Mouse (Mus musculus) cerebellum, adult 11-12 months (tissue): ENCODE data around the gene Rabggtb.
A peak's percentile ranks its signal among the peaks of the same experiment; 100 is the strongest.

ENCODE experiments used
- DNase-seq: peaks from one replicate; pipeline ENCODE4 v3.0.0; 2022

Rabggtb gene

DNA sequence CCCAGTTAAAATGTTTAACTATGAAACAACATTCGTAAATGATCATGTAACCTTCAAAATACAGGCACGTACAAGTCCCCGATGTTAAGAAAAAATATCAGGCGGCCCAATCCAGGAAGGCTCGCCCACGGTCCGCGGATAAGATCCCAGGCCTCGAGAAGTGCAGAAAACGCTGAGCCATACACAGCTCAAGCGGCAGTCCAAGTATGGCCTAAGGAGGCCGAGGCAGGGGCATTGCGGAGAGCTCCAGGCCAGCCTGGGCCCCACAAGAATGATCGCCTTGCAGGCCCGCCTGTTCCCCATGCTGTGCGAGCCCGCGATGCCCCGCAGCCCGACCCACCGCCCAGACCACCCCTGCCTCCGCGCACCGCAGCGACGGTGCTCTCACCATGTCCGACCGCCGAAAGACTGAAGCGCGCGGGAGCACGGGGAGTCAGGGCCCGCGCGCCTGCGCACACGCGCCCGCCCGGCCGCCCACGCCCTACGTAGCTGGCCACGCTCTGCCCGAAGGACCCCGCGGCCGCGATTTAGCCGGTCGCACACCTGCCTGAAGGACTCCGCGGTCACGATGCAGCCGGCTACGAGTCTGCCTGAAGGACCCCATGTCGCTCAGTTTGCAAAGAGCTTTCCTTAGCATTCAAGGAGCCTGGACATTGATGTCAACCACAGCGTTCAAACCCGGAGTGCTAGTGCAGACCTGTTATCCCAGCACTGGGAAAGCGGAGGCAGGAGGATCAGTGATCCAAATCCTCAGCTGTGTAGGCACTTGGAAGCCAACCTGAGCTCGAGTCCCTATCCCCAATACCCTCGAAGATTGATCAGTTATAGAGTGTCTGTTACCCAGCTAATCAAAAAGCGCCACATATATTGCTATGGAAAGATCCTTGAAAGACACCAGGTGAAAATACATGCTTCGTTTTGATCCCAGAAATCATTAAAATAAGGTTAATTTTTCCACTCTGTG, at the start of gene Rabggtb:
Rabggtb (minus strand) TSS at position 464 of the 964 bp plus-strand sequence.
- DNase-seq = peak; percentile 96

DNA sequence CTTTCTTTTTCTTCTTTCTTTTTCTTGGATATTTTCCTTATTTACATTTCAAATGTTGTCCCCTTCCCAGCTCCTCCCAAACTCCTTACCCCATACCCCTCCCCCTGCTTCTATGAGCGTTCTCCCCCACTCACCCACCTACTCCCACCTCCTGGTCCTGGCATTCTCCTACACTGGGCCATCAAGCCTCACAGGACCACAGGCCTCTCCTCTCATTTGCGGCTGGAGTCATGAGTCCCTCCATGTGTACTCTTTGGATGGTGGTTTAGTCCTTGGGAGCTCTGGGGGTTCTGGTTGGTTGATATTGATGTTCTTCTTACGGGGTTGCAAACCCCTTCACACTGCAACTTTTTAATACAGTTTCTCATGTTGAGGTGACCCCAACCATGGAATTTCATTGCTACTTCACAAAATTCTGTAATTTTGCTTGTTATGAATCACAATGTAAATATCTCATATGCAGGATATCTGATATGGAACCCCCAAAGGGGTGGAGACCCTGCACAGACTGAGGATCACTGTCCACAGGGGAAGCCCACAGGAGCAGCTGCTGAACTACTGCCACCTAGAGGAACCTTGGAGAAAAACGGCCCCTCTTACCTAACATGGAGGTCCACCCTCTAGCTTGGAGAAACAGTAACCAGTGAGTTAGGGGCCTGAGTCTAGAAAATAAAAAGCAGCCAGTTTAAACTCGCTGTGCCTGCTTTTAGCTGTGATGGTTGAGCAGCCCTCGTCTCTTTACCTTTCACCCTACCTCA, 49.0 kb upstream of the Rabggtb start:
- no peak for DNase-seq

DNA sequence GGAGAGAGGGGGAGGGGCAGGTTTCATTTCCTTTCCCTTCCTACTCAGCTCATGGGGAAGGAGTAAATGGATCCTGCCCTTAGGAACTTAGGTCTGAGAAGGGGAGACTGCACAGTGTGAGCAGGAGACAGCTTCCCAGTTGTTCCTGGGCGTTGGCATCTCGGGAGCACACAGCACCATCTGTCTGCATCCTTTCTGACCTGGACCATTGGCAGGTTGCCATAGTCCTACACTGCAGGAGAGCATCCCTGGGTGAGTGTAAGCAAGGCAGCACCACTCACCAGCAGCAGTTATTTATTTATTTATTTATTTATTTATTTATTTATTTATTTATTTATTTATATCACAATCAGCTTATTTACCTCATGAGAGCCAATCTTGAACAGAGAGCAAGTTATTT, 48.1 kb upstream of the Rabggtb start:
- DNase-seq = peak; percentile 13

DNA sequence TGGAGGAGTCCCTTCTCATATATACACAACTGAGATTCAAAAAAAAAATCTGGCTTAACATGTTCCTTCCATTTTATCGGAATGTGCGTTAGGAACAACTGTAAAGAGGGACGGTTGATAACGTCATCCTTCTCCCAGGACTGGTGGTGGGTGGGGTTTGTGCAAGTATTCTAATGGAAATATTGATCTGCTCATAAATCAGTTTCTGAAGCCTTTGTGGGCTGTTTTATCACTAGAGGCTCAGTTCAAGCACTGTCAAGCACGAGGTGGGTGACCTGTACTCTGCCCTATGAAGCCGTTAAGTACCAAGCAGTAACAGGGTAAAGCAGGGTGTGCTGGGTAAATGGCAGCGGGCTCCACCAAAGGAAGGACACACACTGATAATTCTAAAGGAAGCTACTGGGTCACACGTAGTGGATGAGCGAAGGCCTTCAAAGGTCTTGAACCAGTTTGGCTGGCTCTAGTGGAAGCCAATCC, 47.0 kb upstream of the Rabggtb start:
- no peak for DNase-seq

DNA sequence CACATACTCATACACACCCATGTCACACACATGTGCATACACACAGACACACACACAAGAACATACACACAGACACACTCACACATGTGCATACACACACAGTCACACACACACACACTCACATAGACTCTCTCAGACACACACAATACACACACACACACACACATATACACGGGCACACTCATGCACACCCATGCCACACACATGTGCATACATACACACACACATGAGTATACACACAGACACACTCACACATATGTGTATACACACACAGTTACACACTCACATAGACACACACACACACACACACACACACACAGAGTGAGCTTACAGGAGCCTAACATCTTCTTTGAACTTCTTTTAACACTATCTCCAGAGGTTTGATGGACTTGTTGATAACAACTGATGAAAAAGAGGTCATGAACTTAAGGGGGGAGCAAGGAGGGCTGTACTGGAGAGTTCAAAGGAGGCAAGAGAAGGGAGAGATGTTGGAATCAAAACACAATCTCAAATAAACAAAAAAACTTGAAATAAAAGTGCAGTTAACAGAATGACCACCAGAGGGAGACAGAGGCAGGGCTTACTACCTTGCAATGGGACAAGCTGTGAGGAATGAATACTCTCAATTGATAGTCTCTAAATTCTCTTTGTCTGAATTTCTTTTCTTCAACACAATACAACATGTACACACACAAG, 46.4 kb upstream of the Rabggtb start:
- DNase-seq = no peak

DNA sequence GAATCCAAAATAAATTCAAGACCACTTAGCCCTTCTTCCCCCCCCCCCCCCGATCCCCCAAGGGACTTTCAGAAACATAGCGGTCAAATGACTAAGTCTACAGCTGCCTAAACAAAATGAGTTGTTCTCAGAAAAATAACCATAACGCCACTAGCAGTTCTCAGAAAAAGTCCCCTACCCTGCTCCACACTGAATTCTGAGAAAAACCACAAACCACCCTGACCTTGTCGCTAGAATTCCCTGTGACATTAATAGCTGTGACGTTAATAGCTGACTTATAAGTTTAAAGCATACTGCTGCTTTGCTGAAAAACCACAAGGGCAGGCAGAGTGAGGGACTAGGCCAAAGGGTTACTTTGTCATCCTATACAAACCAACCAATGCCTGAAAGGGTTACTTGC, 45.1 kb upstream of the Rabggtb start:
- no peak for DNase-seq

DNA sequence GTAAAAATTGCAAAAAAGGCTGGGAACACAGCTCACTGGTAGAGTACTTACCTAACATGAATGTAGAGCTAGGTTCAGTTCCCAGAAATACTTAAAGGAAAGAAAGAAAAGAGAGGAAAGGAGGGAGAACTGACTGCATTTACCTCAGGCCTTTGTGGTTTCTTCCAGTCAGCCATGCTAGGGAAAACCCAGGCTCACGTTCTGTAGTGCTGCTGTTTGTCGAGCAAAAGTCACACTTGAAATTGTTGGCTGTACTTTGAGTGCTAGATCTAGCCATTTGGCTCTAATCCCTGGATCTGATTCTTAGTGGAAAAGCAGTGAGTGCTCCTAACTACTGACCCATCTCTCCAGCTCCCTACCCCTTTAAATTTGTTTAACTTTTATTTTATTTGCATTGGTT, 35.4 kb upstream of the Rabggtb start:
- no peak for DNase-seq

DNA sequence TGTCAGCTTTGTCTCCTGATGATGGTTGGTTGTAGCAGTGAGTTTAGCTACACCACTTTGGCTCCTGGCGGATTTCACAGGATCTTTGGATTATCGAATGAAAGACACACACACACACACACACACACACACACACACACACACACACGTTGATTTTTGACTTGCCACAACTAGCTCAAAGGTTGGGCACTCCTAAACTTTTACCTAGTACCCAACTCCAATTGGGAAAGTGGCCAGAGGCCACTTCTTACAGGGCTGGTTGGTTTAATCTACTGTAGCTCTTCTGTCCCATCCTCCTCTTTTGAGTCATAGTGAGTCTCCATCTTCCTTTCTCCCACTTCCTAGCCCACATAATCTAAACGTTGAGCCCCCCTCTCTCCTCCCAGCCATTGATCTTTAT, 34.5 kb upstream of the Rabggtb start:
- no peak for DNase-seq

DNA sequence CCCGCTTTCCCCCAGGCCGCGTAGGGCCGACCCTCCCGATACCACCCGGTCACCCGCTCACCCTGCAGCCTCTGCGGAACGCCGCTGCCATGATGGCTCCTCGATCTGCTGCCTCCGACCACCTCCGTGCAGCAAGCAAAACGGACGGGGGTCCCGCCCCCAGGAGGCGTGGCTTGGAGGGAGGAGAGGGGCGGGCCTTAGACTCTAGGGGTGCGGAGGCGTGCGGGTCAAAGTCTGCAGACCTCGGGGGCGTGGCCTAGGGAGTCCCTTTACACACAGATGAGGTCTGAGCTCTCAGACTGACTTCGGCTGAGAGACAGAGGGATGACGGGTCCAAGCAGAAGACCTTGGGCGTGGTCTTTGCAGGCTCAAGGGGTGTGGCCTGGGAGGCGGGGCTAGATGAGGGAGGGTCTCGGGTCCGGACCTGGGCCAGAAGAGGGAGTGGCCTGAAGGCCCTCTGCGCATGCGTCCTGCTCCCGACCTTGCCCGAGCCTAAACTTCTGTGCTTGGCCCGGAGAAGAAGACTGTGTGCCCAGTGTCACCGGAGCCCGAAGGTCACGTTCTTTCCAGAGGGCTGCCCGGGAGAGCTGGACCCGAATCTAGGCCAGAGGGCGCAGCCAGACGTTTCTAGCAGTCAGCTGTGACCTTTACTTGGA, 31.7 kb upstream of the Rabggtb start, which contains the start of gene Acadm:
Acadm (minus strand) TSS at position 298 of the 656 bp plus-strand sequence.
- DNase-seq = peak; percentile 98

DNA sequence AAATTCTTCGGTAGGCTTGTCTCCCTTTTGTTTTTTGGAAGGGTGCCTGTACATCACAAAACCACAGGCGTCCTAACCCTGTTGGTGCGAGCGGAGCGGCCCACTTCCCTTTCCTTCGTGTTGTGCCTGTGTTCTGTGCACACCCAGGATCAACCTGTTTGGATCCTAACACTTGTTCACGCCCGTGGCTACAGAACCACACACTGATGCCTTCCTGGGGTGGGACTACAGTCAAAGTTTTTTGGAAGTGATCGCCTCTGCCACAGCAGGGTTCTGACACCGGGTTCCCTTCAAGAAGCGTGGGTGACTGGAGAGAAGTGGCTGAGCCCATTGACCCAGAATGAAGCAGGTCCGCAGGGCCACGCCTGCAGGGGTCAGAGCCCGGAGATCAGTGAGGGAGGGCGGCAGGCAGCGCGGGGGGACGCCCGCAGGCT, 31.1 kb upstream of the Rabggtb start:
- DNase-seq = no peak

DNA sequence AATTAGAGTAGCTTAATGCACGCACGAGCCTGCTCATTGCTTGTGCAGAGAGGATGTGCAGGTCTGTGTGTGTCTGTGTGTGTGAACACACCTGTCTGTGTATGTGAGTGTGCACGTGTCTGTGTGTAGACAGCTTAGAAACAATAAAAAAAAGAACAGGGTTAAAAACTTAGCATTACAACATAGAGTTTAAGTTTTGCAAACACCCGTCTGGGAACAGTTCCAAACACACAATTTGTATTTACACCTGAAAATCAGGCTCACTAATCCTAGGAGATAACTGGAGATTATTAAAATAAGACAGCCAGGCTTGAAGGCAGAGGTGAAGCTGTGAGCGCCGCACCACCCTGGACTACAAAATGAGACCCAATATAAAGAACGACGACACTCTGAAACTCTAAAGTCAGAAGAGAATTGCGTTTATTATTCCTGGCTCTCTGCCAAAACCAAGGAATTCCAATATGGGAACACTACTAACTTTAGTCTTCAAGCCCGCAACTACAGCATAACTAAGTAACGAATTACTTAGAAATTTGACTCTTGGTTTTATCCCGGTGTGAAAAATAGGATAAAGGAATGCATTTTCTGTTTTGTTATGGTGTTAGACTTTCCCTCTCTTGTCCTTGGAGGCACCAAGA, 30.3 kb upstream of the Rabggtb start:
- no peak for DNase-seq

DNA sequence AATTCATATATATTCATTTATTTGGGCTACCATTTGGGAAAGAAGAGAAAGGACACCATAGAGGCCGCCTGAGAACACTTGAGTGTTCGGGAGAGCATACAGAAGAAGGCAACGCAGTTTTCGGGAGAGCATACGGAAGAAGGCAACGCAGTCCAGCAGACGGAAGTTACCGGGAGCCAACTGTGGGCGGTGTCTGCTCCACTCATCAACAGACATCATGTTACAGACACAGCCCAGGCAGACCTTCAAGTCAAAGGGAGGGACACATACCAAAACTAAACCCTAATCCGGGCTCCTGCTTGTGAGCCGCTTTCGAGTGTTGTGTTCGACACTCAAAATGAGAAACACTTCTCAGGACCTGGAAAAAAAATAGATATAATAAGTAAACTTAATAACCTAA, 28.8 kb upstream of the Rabggtb start:
- DNase-seq = no peak

DNA sequence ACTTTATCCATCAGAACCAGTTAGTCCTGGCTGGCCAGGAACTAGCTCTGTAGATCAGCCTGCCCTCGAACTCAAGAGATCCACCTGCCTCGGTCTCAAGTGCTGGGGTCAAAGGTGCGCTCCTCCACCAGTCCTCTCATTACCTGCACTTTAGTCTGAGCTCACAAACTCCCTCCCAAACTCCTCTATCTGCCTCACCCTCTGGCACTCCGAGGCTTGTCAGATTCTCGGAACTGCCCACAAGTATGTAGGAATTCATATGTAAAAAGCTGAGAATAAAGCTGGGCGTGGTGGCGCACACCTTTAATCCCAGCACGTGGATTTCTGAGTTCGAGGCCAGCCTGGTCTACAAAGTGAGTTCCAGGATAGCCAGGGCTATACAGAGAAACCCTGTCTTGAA, 27.7 kb upstream of the Rabggtb start:
- no peak for DNase-seq

DNA sequence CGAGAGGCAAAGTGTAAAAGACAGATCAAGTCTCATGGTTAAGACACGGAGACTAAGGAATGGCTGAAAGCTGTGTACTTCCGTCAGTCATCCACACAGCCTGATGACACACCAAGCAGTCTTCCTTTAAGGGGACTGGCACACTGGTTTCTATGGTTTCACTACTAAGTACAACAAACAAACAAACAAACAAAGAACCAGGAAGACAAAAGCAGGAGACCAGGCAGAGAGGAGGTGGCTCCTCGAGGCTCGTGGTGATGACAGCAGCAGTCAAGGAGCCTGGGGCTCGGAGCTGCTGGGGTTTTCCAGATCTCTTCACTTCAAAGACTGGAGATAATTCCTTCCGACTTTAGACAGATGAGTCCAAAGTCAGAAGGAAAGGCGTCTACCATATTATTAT, 27.2 kb upstream of the Rabggtb start:
- DNase-seq = no peak

DNA sequence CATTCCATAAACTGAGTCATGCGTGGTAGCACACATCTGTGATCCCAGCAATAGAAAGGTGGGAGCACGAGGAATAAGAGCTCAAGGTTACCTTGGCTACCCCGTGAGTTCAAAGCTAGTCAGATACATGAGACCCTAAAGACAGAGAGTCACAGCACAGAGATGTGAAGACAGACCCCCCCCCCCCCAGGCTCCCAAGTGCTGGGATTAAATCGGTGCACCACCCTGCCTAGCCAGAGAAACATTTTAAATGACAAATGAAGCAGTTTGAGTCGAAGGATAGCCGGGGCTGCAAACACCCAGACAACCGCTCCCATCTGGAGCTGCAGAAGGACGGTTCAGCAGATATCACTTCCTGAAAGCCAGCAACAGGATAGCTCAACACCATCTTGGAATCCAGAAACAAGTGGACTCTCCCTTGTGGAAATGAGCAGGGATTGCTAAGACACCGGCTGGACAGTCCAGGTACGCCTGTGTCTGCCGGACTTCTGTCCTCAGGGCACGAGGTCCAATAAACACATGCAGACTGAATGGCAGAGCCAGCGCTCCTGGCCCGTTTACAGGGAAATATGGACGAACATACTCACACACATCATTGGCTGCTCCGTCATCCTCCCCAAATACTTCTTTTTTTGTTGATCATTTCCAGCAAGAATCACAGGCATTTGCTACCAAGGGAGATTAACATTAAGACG, 24.5 kb upstream of the Rabggtb start:
- DNase-seq = no peak

DNA sequence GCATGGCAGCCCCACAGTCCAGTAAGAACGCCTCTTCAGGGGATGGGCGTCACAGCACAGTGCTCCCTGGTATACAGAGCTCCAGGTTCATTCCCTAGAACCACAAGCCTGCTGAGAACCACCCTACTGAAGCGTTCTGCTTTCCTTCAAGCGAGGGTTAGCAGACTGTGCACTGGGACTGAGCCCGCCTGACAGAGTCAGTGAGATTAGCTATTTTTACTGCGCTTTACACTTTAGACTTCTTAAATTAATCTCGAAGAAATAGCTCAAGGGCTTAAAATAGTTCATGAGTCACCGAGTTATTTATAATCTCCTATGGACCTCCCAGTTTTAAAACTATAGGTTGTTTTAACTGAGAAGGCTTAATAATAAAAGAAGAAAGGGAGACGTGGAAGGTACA, 23.1 kb upstream of the Rabggtb start:
- no peak for DNase-seq

DNA sequence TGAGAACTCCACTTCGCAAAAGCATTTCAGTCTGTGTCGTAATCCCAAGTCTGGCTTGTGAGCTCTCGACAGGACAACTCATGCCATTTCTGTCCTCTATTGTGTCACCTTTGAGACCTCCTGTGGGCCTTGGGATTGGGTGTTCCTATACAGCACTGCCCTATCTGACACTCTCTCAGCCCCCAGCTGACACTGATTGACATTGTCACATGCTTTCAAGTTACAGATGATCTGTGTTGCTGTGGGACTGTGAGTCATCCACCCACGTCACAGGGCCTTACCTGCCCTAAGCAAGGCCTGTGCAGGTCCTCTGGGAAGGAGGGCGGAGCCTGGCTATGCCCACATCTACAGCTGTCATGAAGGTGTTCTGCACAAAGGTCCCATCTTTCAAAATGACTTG, 19.7 kb upstream of the Rabggtb start:
- DNase-seq = no peak

DNA sequence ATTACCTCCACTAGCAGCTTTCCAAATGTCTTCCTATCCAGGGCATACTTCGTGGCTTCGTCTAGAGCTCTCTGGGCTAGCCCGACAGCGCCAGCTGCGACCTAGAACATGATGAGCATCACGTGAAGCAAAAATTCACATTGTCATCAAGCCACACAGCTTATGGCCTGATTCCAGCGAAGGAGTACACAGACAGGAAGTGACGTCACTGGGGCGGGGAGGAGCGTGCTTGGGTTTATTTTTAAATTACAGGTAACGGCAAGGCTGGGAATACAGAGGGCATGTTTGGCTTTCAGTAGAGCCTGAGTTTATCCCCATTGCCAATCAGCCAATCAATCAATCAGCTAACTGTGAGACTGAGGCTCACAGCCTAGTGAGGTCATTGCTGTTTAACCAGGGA, 16.7 kb upstream of the Rabggtb start:
- DNase-seq = no peak

DNA sequence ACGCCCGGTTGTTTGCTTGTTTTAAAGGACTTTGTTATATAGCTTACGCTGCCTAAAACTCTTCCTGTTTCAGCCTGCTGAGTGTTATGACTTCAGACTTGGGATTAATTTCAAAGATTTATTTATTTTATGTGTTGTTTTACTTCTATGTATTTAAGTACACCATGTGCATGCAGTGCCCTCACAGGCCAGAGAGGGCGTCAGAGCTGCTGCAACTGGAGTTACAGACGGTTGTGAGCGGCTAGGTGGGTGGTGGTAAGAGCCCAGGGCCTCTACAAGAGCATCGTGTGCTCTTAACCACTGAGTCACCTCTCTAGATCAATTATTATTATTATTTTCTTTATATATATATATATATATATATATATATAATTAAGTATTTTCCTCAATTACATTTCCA, 13.5 kb upstream of the Rabggtb start:
- DNase-seq = no peak

DNA sequence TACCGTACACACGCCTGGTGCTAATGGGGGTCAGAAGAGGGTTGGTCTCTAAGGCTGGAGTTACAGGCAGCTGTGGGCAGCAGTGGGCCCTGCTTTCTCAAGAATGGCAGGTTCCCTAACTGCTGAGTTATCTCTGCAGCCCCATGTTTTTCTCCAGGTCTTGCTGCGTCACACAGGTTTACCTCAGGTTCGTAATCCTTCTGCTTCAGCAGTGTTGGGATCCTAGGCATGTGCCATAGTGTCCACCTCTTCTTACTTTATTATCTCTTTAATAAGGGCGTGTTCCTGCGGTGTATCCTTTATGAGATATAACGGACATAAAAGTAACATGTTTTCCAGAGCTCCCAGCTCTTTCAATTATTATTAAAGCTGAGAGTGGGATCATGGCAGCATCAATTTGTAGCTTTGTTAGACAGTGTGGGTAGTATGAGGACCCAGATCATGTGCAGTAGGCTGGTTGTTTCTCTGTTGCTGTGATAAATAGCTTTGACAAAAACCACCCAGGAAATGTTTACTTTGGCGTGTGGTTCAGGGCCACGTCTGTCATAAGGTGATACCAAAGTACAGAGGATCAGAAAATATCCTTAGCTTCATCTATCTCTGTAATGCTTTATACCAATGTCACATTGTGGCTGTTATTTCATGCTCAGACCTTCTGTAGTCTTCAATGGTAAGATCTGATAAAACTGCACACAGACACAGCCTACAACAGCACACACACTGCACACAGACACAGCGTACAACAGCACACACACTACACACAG, 8.5 kb upstream of the Rabggtb start:
- DNase-seq = no peak

DNA sequence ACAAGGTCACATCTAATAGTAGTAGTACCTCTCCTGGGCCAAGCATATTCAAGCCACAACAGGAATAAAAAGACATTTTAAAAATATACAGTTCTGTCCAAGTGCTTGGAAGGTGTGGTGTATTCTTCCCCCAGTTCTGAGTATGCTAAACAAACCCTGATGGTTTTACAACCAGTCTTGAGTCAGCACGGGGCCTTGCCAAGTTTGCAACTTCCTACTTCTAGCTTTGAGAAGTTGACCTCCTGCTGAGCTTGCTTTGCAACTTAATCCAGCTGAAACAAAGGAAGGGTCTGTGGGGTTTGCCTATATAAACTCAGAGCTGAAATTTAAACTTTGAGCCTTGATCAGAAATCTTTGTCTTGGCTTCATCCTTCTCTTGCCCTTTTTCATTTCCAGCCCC, 4.4 kb upstream of the Rabggtb start:
- DNase-seq = no peak
